Mouse (Mus musculus) kidney, adult 2 months (tissue): ENCODE measurements around the gene Slc39a13.

Experiments used
- CTCF ChIP-seq: fragments of 200-500 bp; conservative IDR thresholded peaks from 2 replicates; pipeline ENCODE4 v1.5.1; 2011; ENCODE audit warnings: low read depth, mild to moderate bottlenecking, control low read depth, low read length, moderate library complexity, mixed read lengths; ENCODE audit not compliant: insufficient read depth, insufficient read length
- POLR2A ChIP-seq: fragments of 200-500 bp; IDR thresholded peaks from one replicate; pipeline ENCODE4 v1.6.1; 2011; ENCODE audit warnings: low read depth, low read length, control low read depth

- TF ChIP-seq CTCF (no peak), POLR2A (no peak)
These were observed 1.4 kb downstream of the Slc39a13 start for GRCm38 (mm10) chr2:91068872-91069165.
